Mouse (Mus musculus): Measurements from ENCODE around the gene Hyal2. TPM values are rescaled to one million over a fixed set of nuclear protein-coding genes. Genes with fewer than 3 reads are reported as not detected.

Hyal2 gene
- 10 to 100 TPM; 20.8 to 28.4 TPM for total RNA-seq (2021)

DNA sequence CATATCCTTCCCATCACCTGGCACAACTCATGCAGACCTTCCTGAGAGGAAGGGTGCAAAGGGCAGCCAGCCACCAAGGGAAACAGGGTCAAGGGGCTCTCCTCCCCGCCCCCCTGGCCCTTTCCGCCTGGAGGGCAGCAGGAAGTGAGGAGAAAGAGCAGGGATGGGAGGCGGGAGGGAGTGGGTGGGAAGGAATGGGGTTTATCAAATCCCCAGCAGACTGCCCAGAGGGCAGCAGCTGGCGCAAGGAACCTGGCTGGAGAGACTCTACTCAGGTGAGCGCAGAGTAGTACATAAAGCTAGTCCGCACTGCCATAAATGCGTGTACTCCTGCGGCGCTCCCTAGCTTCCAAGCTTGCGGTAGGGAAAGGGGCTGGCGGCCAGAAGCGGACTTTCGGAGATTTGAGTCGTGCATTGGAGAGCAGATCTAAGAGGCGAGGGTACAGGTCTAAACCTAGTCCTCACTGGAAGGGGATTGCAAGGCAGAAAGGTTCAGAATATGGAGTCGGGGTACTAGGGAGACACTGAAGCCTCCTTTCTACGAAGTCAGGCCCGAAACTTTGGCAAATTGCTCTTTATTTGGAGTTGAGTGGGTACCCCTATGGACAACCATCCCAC lies at the start of gene Hyal2:
Gene Hyal2 (plus strand): TSS at position 244 of the 618 bp plus-strand sequence.
- intact Hi-C loops (cut with DNase I) = no loop called here
- no peak for DNase-seq

DNA sequence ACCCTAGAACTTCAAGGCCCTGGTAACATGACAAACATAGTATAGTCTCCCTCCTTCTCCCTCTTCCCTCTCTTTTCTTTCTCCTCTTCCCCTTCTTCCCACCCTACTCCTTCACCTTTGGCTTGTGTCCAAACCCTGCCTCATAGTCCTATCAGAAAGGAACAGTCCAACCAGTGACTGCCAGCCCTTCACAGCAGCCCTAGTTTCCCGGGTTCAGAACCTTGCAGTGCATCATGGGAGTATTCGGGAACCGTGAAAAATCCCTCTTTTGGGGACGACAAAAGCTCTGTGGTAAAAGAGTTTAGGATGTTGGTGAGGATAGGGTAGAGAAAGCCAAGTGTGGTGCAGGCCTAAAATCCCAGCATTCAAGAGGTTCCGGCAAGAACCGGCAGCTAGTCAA lies 47.4 kb upstream of the Hyal2 start:
- intact Hi-C loops (cut with DNase I) = no loop called here

GRCm38 (mm10) chr9:107521190-107521589 lies 46.6 kb upstream of the Hyal2 start:
- intact Hi-C loops (cut with DNase I) = no loop called here
- no peak for DNase-seq

More for the DNA sequence above, 47.4 kb upstream of the Hyal2 start:
- no peak for DNase-seq

- no peak for DNase-seq
- intact Hi-C loops (cut with DNase I) = no loop called here
These were observed 45.9 kb upstream of the Hyal2 start for GRCm38 (mm10) chr9:107521711-107522399.

DNA sequence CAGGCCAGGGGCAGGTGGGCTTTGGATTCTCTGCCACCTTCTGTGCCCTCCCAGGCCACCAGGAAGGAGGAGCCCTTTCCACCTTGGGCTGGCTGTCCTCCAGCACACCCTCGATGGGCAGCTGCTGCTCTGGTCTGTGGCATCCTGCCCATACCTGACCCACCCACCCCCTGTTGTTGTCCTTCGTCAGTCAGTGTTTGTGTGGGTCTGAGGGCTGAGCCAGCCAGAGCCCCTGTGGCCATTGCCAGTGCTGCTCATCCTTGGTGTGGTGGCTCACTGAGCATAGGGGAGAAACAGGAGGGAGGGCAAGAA lies 45.4 kb upstream of the Hyal2 start:
- no peak for DNase-seq
- intact Hi-C loops (cut with DNase I) = no loop called here

DNA sequence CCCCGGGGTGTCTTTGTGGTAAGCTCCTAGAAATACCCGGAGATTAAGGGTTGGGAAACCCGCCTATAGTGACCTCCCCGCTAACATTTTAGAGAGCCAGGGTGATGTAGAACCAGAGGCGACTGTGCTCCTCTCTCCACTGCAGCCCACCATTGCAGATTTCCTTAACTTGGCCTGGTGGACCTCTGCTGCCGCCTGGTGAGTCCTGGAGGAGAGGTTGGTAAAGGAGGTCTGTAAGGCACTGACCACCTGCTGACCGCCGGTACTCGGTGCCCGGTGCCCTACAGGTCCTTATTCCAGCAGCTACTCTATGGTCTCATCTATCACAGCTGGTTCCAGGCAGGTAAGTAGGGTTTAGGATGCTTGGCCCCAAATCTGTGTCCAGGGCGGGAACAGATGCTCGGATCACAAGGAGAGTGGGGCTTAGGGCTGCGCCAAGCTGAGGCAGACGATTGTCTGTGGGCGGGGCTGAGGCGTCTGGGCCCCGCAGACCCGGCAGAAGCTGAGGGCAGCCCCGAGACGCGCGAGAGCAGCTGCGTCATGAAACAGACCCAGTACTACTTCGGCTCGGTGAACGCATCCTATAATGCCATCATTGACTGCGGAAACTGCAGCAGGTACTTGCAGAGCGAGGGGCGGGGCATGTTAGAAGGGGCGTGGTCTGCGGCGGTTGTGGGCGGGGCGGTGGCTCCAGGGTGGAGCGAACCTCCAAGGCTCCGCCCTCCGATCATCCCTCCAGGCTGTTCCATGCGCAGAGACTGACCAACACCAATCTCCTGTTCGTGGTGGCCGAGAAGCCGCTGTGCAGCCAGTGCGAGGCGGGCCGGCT lies 41.3 kb upstream of the Hyal2 start:
- intact Hi-C loops (cut with DNase I) = no loop called here
- DNase-seq = peak; percentile 76

DNA sequence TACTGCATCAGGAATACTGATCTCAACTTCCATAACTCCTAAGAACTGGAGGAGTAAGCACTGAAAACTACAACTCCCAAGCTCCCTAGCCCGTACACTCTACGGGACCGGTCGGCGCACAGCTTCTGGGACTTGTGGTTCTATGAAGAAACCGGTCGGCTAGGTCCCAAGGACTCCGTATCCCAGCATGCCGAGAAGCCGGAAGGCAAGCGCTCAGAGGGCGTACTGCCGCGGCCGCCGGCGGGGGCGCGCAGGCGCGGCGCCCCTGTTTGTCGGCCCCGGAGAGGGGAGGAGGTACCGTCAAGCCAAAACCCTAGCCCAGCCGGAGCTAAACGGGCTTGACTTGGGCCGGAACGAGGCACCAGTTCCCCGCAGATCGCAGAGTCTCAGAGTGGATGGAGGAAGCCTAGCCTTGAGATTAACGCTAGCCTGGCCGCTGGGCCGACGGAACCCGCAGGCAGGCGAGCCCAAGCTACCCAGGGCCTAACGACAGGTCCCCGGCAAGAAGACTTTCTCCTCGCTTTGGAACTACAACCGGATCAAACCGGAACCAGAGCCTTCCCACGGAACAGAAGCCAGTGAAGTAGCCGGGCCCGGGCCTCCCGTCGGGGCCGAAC lies 33.8 kb upstream of the Hyal2 start, which contains the start of gene Tmem115:
Gene Tmem115 (plus strand): TSS at position 155 of the 617 bp plus-strand sequence.
- intact Hi-C loops (cut with DNase I) = no loop called here
- DNase-seq = peak; percentile 94

GRCm38 (mm10) chr9:107534408-107535202 lies 33.1 kb upstream of the Hyal2 start:
- intact Hi-C loops (cut with DNase I) = no loop called here

DNA sequence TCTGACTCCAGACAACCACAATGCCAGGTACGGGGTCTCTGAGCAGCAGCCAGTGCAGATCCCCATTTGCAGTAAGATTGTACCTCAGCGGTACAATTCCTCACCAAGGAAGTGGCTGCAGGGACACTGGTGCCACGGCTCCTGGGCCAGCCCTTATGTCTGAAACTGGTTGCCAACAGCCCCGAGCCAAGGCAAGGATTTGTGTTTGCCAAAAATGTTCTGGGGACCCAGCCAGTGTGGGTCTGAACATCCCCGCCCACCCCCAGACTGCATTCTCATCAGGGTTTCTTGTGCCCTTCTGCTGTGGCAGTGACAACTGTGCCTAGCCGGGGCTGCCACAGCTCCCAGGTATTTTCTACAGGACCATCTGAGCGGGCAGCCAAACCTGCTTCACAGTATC lies 29.5 kb upstream of the Hyal2 start:
- DNase-seq = peak; percentile 59
- intact Hi-C loops (cut with DNase I) = no loop called here

More at GRCm38 (mm10) chr9:107534408-107535202, 33.1 kb upstream of the Hyal2 start:
- no peak for DNase-seq

GRCm38 (mm10) chr9:107538711-107539110 lies 29.0 kb upstream of the Hyal2 start:
- no peak for DNase-seq
- intact Hi-C loops (cut with DNase I) = no loop called here

DNA sequence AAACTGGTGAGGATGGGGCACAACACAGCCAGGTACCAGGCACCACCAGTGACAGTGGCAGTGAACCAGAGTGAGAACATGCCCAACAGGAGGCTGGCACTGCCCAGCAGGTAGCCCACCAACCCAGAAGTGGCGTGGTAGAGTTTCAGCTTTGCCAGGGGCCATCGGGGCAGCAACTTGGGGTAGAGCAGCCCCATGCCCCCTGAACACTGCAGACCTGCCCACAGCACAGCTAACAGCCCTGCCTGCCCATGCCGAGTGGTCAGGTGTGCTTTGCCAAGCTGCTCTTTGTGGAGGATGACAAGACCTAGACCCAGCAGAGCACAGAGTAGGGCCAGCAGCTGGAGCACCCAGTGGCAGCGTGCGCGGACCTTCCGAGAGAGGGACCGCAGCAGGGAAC lies 27.8 kb upstream of the Hyal2 start:
- intact Hi-C loops (cut with DNase I) = no loop called here
- DNase-seq = no peak

GRCm38 (mm10) chr9:107540420-107540819 lies 27.3 kb upstream of the Hyal2 start:
- intact Hi-C loops (cut with DNase I) = no loop called here
- DNase-seq = no peak

- intact Hi-C loops (cut with DNase I) = no loop called here
- DNase-seq = no peak
These were observed 26.7 kb upstream of the Hyal2 start for GRCm38 (mm10) chr9:107541005-107541404.

GRCm38 (mm10) chr9:107541474-107542351 lies 26.0 kb upstream of the Hyal2 start, which contains the start of the genes Cyb561d2 and Nprl2:
TSS of gene Cyb561d2 (minus strand) at chr9:107542193.
TSS of gene Nprl2 (plus strand) at chr9:107542226.
- DNase-seq = peak; percentile 96
- intact Hi-C loops (cut with DNase I) = no loop called here

GRCm38 (mm10) chr9:107542352-107542686 lies 25.4 kb upstream of the Hyal2 start:
- intact Hi-C loops (cut with DNase I) = no loop called here
- DNase-seq = no peak

- intact Hi-C loops (cut with DNase I) = no loop called here
- no peak for DNase-seq
These were observed 25.0 kb upstream of the Hyal2 start for GRCm38 (mm10) chr9:107542721-107543120.

DNA sequence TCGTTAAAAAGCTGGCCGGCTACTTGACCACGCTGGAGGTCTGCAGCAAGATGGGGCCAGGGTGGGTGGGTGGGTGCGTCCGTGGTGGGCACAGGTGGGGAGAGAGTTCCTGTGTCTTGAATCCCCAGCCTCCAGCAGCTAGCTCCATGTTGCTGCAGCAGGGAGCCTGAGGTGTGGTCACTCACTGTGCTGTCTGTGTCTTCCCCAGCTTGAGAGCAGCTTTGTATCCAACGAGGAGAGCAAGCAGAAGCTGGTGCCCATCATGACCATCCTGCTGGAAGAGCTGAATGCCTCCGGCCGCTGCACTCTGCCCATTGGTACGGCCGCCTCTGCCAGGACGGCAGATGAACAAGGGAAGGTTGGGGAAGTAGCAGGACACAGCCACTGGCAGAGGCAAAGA lies 24.4 kb upstream of the Hyal2 start:
- intact Hi-C loops (cut with DNase I) = no loop called here
- no peak for DNase-seq

GRCm38 (mm10) chr9:107544196-107544700 lies 23.5 kb upstream of the Hyal2 start:
- DNase-seq = no peak
- intact Hi-C loops (cut with DNase I) = no loop called here

DNA sequence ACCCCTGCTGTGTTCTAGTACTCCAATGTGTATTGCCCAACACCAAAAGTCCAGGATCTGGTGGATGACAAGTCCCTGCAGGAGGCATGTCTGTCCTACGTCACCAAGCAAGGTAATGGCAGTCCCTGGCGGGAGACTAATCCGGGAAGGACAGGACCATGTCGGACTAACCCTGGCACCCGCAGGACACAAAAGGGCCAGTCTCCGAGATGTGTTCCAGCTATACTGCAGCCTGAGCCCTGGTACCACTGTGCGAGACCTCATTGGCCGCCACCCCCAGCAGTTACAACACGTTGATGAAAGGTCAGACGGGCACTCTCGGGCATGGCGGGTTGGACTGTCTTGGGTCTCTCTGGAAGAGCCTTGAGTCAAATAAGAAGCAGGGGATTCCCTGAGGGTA lies 23.0 kb upstream of the Hyal2 start:
- intact Hi-C loops (cut with DNase I) = no loop called here
- no peak for DNase-seq
